Mouse (Mus musculus) activated CD4-positive, CD25-positive, alpha-beta regulatory T cell, adult 4 months (primary cell): Measurements from ENCODE around the gene Itgb3bp. TPM values are rescaled to one million over a fixed set of nuclear protein-coding genes. Genes with fewer than 3 reads are reported as not detected.

ENCODE experiments used
- ATAC-seq: one replicate; pipeline ENCODE4 v1.8.0; 2017
- polyA plus RNA-seq, 2 experiments: library from polyadenylated mRNA; unstranded; fragments of 100-300 nt; shearing (Covaris generic); gene quantifications; one replicate each; pipeline ENCODE4 v1.2.1; 2017

The Itgb3bp gene
- polyA plus RNA-seq: 10 to 100 TPM; 23.7 to 33.1 TPM

- ATAC-seq: peak; percentile 67
Measured at GRCm38 (mm10) chr4:99929613-99930517, at the start of gene Itgb3bp. Gene Itgb3bp (minus strand): TSS chr4:99929813.

GRCm38 (mm10) chr4:99979326-99979725 lies 49.7 kb upstream of the Itgb3bp start:
- ATAC-seq: no peak

- no peak for ATAC-seq
Measured at GRCm38 (mm10) chr4:99974375-99974774, 44.8 kb upstream of the Itgb3bp start.

- ATAC-seq: no peak
Measured at GRCm38 (mm10) chr4:99973931-99974330, 44.3 kb upstream of the Itgb3bp start.

GRCm38 (mm10) chr4:99972886-99973285 lies 43.3 kb upstream of the Itgb3bp start:
- no peak for ATAC-seq

GRCm38 (mm10) chr4:99970097-99970496 lies 40.5 kb upstream of the Itgb3bp start:
- no peak for ATAC-seq

- no peak for ATAC-seq
Measured at GRCm38 (mm10) chr4:99969328-99969727, 39.7 kb upstream of the Itgb3bp start.

GRCm38 (mm10) chr4:99966555-99966954 lies 36.9 kb upstream of the Itgb3bp start:
- no peak for ATAC-seq

GRCm38 (mm10) chr4:99959308-99959707 lies 29.7 kb upstream of the Itgb3bp start:
- ATAC-seq: no peak

GRCm38 (mm10) chr4:99958084-99958815 lies 28.6 kb upstream of the Itgb3bp start:
- ATAC-seq: no peak

GRCm38 (mm10) chr4:99957186-99957585 lies 27.6 kb upstream of the Itgb3bp start:
- ATAC-seq: no peak

- no peak for ATAC-seq
Measured at GRCm38 (mm10) chr4:99955396-99955795, 25.8 kb upstream of the Itgb3bp start.

- ATAC-seq: no peak
Measured at GRCm38 (mm10) chr4:99953904-99954303, 24.3 kb upstream of the Itgb3bp start.

- ATAC-seq: peak; percentile 12
Measured at GRCm38 (mm10) chr4:99947896-99948295, 18.3 kb upstream of the Itgb3bp start.

- peak; percentile 41 for ATAC-seq
Measured at GRCm38 (mm10) chr4:99947192-99947591, 17.6 kb upstream of the Itgb3bp start.

- no peak for ATAC-seq
Measured at GRCm38 (mm10) chr4:99946516-99946915, 16.9 kb upstream of the Itgb3bp start.

GRCm38 (mm10) chr4:99945011-99945410 lies 15.4 kb upstream of the Itgb3bp start:
- no peak for ATAC-seq

- peak; percentile 17 for ATAC-seq
Measured at GRCm38 (mm10) chr4:99944606-99945005, 15.0 kb upstream of the Itgb3bp start.

- ATAC-seq: peak; percentile 79
Measured at GRCm38 (mm10) chr4:99941655-99942414, 12.2 kb upstream of the Itgb3bp start.

GRCm38 (mm10) chr4:99939711-99940505 lies 10.3 kb upstream of the Itgb3bp start:
- ATAC-seq: no peak

- ATAC-seq: no peak
Measured at GRCm38 (mm10) chr4:99936278-99936677, 6.7 kb upstream of the Itgb3bp start.

- no peak for ATAC-seq
Measured at GRCm38 (mm10) chr4:99934859-99935258, 5.2 kb upstream of the Itgb3bp start.
